Mouse (Mus musculus): Measurements from ENCODE around the gene Apba3. TPM values are rescaled to one million over a fixed set of nuclear protein-coding genes. Genes with fewer than 3 reads are reported as not detected.

Gene Apba3
- polyA plus RNA-seq, 1 experiment from 2014 or later: 36.2 TPM

- Histone ChIP-seq H3K9ac (ENCODE audit: low read length) (no peak overlapping the region), H3K4me2 (ENCODE audit: low read depth, low read length, severe bottlenecking) (no peak overlapping the region), H3K27me3 (ENCODE audit: control insufficient read depth, insufficient read depth, low read length) (no peaks in the 10 kb centered on the region), H3K4me1 (replicated peaks; ENCODE audit: control insufficient read depth, insufficient read depth, low read length) (peaks cover 17% of the 10 kb centered on the region; the same call in 1 of the 2 replicates), H3K9me3 (ENCODE audit: control insufficient read depth, low read length) (no peaks in the 10 kb centered on the region), H3K36me3 (ENCODE audit: control insufficient read depth, insufficient read depth, low read length) (no peaks in the 10 kb centered on the region), H3K27ac (ENCODE audit: low read depth, low read length) (no peak overlapping the region), H3K4me3 (ENCODE audit: low read depth, low read length) (no peak overlapping the region)
- ATAC-seq (replicated peaks; ENCODE audit: low FRiP score) (no peak), DNase-seq (ENCODE audit: low spot score) (no peak)
- 83% methylated on average over 6 of the region's 6 CpGs for WGBS
Observed at GRCm38 (mm10) chr10:81297246-81297645, 30.5 kb downstream of the Apba3 start.

GRCm38 (mm10) chr10:81297845-81298244 lies 31.1 kb downstream of the Apba3 start:
- H3K9me3 ChIP-seq (ENCODE audit: control insufficient read depth, low read length): no peaks in the 10 kb centered on the region
- H3K27me3 ChIP-seq (ENCODE audit: control insufficient read depth, insufficient read depth, low read length): no peaks in the 10 kb centered on the region
- ATAC-seq (replicated peaks; ENCODE audit: low FRiP score) (no peak), DNase-seq (ENCODE audit: low spot score) (no peak)
- no peak overlapping the region for H3K9ac ChIP-seq (ENCODE audit: low read length)
- no peak overlapping the region for H3K27ac ChIP-seq (ENCODE audit: low read depth, low read length)
- H3K36me3 ChIP-seq (ENCODE audit: control insufficient read depth, insufficient read depth, low read length): no peaks in the 10 kb centered on the region
- H3K4me1 ChIP-seq (replicated peaks; ENCODE audit: control insufficient read depth, insufficient read depth, low read length): peaks cover 17% of the 10 kb centered on the region; the same call in 1 of the 2 replicates
- 79% methylated on average over 10 of the region's 10 CpGs for WGBS
- no peak overlapping the region for H3K4me2 ChIP-seq (ENCODE audit: low read depth, low read length, severe bottlenecking)
- H3K4me3 ChIP-seq (ENCODE audit: low read depth, low read length): no peak overlapping the region

GRCm38 (mm10) chr10:81298369-81299100 lies 31.8 kb downstream of the Apba3 start:
- WGBS: 96% methylated on average over 17 of the region's 17 CpGs
- H3K27ac ChIP-seq (ENCODE audit: low read depth, low read length): no peak overlapping the region

GRCm38 (mm10) chr10:81299585-81300351 lies 33.0 kb downstream of the Apba3 start:
- Histone ChIP-seq H3K9ac (ENCODE audit: low read length) (no peak overlapping the region), H3K4me3 (ENCODE audit: low read depth, low read length) (no peak overlapping the region), H3K4me1 (replicated peaks; ENCODE audit: control insufficient read depth, insufficient read depth, low read length) (peaks cover 4% of the 10 kb centered on the region; the same call in 1 of the 2 replicates), H3K9me3 (ENCODE audit: control insufficient read depth, low read length) (no peaks in the 10 kb centered on the region), H3K27me3 (ENCODE audit: control insufficient read depth, insufficient read depth, low read length) (no peaks in the 10 kb centered on the region), H3K36me3 (ENCODE audit: control insufficient read depth, insufficient read depth, low read length) (no peaks in the 10 kb centered on the region), H3K4me2 (ENCODE audit: low read depth, low read length, severe bottlenecking) (no peak overlapping the region), H3K27ac (ENCODE audit: low read depth, low read length) (no peak overlapping the region)
- ATAC-seq (replicated peaks; ENCODE audit: low FRiP score): no peak
- 92% methylated on average over 14 of the region's 14 CpGs for WGBS
- no peak for DNase-seq (ENCODE audit: low spot score)

More at GRCm38 (mm10) chr10:81298369-81299100, 31.8 kb downstream of the Apba3 start:
- Histone ChIP-seq H3K4me3 (ENCODE audit: low read depth, low read length) (no peak overlapping the region), H3K36me3 (ENCODE audit: control insufficient read depth, insufficient read depth, low read length) (no peaks in the 10 kb centered on the region), H3K9me3 (ENCODE audit: control insufficient read depth, low read length) (no peaks in the 10 kb centered on the region), H3K27me3 (ENCODE audit: control insufficient read depth, insufficient read depth, low read length) (no peaks in the 10 kb centered on the region), H3K4me1 (replicated peaks; ENCODE audit: control insufficient read depth, insufficient read depth, low read length) (peaks cover 16% of the 10 kb centered on the region; the same call in 1 of the 2 replicates), H3K4me2 (ENCODE audit: low read depth, low read length, severe bottlenecking) (no peak overlapping the region), H3K9ac (ENCODE audit: low read length) (no peak overlapping the region)
- DNase-seq (ENCODE audit: low spot score) (no peak), ATAC-seq (replicated peaks; ENCODE audit: low FRiP score) (no peak)

GRCm38 (mm10) chr10:81300352-81300907 lies 33.7 kb downstream of the Apba3 start:
- H3K9me3 ChIP-seq (ENCODE audit: control insufficient read depth, low read length): no peaks in the 10 kb centered on the region
- WGBS: 86% methylated on average over 9 of the region's 9 CpGs
- no peaks in the 10 kb centered on the region for H3K36me3 ChIP-seq (ENCODE audit: control insufficient read depth, insufficient read depth, low read length)
- no peak for DNase-seq (ENCODE audit: low spot score)
- peaks cover 2% of the 10 kb centered on the region; the same call in 1 of the 2 replicates for H3K4me1 ChIP-seq (replicated peaks; ENCODE audit: control insufficient read depth, insufficient read depth, low read length)
- H3K27ac ChIP-seq (ENCODE audit: low read depth, low read length): no peak overlapping the region
- no peak overlapping the region for H3K4me2 ChIP-seq (ENCODE audit: low read depth, low read length, severe bottlenecking)
- no peaks in the 10 kb centered on the region for H3K27me3 ChIP-seq (ENCODE audit: control insufficient read depth, insufficient read depth, low read length)
- no peak overlapping the region for H3K9ac ChIP-seq (ENCODE audit: low read length)
- no peak for ATAC-seq (replicated peaks; ENCODE audit: low FRiP score)
- no peak overlapping the region for H3K4me3 ChIP-seq (ENCODE audit: low read depth, low read length)

- Histone ChIP-seq H3K4me1 (replicated peaks; ENCODE audit: control insufficient read depth, insufficient read depth, low read length) (peaks cover 2% of the 10 kb centered on the region; the same call in 1 of the 2 replicates), H3K36me3 (ENCODE audit: control insufficient read depth, insufficient read depth, low read length) (no peaks in the 10 kb centered on the region), H3K9me3 (ENCODE audit: control insufficient read depth, low read length) (no peaks in the 10 kb centered on the region), H3K27me3 (ENCODE audit: control insufficient read depth, insufficient read depth, low read length) (no peaks in the 10 kb centered on the region), H3K4me3 (ENCODE audit: low read depth, low read length) (no peak overlapping the region), H3K9ac (ENCODE audit: low read length) (no peak overlapping the region), H3K27ac (ENCODE audit: low read depth, low read length) (no peak overlapping the region), H3K4me2 (ENCODE audit: low read depth, low read length, severe bottlenecking) (no peak overlapping the region)
- ATAC-seq (replicated peaks; ENCODE audit: low FRiP score): no peak
- 85% methylated on average over 9 of the region's 9 CpGs for WGBS
- DNase-seq (ENCODE audit: low spot score): no peak
Observed at GRCm38 (mm10) chr10:81301321-81301720, 34.6 kb downstream of the Apba3 start.

GRCm38 (mm10) chr10:81302288-81302687 lies 35.5 kb downstream of the Apba3 start:
- Histone ChIP-seq H3K4me2 (ENCODE audit: low read depth, low read length, severe bottlenecking) (no peak overlapping the region), H3K4me1 (replicated peaks; ENCODE audit: control insufficient read depth, insufficient read depth, low read length) (peaks cover under 1% of the 10 kb centered on the region; the same call in 1 of the 2 replicates), H3K9me3 (ENCODE audit: control insufficient read depth, low read length) (no peaks in the 10 kb centered on the region), H3K4me3 (ENCODE audit: low read depth, low read length) (no peak overlapping the region), H3K36me3 (ENCODE audit: control insufficient read depth, insufficient read depth, low read length) (peaks cover 5% of the 10 kb centered on the region; the same call in 1 of the 2 replicates), H3K9ac (ENCODE audit: low read length) (0 out of 2 replicates have a peak overlapping the region, but pooled peaks have one; percentile 6), H3K27ac (ENCODE audit: low read depth, low read length) (no peak overlapping the region), H3K27me3 (ENCODE audit: control insufficient read depth, insufficient read depth, low read length) (no peaks in the 10 kb centered on the region)
- ATAC-seq (replicated peaks; ENCODE audit: low FRiP score) (no peak), DNase-seq (ENCODE audit: low spot score) (no peak)
- 76% methylated on average over 4 of the region's 4 CpGs for WGBS

GRCm38 (mm10) chr10:81302781-81303218 lies 36.0 kb downstream of the Apba3 start:
- no peaks in the 10 kb centered on the region for H3K9me3 ChIP-seq (ENCODE audit: control insufficient read depth, low read length)
- peaks cover 8% of the 10 kb centered on the region; the same call in 1 of the 2 replicates for H3K36me3 ChIP-seq (ENCODE audit: control insufficient read depth, insufficient read depth, low read length)
- ATAC-seq (replicated peaks; ENCODE audit: low FRiP score) (no peak), DNase-seq (ENCODE audit: low spot score) (no peak)
- no peak overlapping the region for H3K4me2 ChIP-seq (ENCODE audit: low read depth, low read length, severe bottlenecking)
- no peak overlapping the region for H3K27ac ChIP-seq (ENCODE audit: low read depth, low read length)
- no peaks in the 10 kb centered on the region; the same call in 1 of the 2 replicates for H3K4me1 ChIP-seq (replicated peaks; ENCODE audit: control insufficient read depth, insufficient read depth, low read length)
- no peak overlapping the region for H3K4me3 ChIP-seq (ENCODE audit: low read depth, low read length)
- WGBS: 82% methylated on average over 14 of the region's 14 CpGs
- no peak overlapping the region for H3K9ac ChIP-seq (ENCODE audit: low read length)
- H3K27me3 ChIP-seq (ENCODE audit: control insufficient read depth, insufficient read depth, low read length): no peaks in the 10 kb centered on the region

Measured in forebrain, embryonic 11.5 days (tissue).